Mouse (Mus musculus) lung, embryonic 15.5 days (tissue): Measurements from ENCODE around the gene Rin1. TPM values are rescaled to one million over a fixed set of nuclear protein-coding genes. Genes with fewer than 3 reads are reported as not detected.

Experiments
- ATAC-seq: fragments of 200-750 bp; cut with Nextera tagmentation; 2 replicates; pipeline ENCODE4 v1.8.0; 2017; ENCODE audit warnings: moderate number of reproducible peaks, borderline replicate concordance; ENCODE audit not compliant: low FRiP score, low TSS enrichment; ENCODE audit errors: extremely low read depth
- H3K27ac ChIP-seq: fragments of 300-500 bp; sonication (generic); 2 replicates; pipeline ENCODE4 v1.5.1; 2015; ENCODE audit warnings: moderate library complexity, mild to moderate bottlenecking, inconsistent platforms
- H3K27me3 ChIP-seq: fragments of 300-500 bp; sonication (generic); 2 replicates; pipeline ENCODE4 v1.6.1; 2015; ENCODE audit warnings: inconsistent platforms
- H3K36me3 ChIP-seq: fragments of 300-500 bp; sonication (generic); 2 replicates; pipeline ENCODE4 v1.6.1; 2015; ENCODE audit warnings: inconsistent platforms
- H3K4me1 ChIP-seq: fragments of 300-500 bp; sonication (generic); 2 replicates; pipeline ENCODE4 v1.6.1; 2015; ENCODE audit warnings: inconsistent platforms
- H3K4me2 ChIP-seq: fragments of 300-500 bp; sonication (generic); 2 replicates; pipeline ENCODE4 v1.6.1; 2015; ENCODE audit warnings: inconsistent platforms, mild to moderate bottlenecking, moderate library complexity
- H3K4me3 ChIP-seq: fragments of 300-500 bp; sonication (generic); 2 replicates; pipeline ENCODE4 v1.5.1; 2015; ENCODE audit warnings: mild to moderate bottlenecking, inconsistent platforms
- H3K9ac ChIP-seq: fragments of 300-500 bp; sonication (generic); 2 replicates; pipeline ENCODE4 v1.6.1; 2015; ENCODE audit warnings: inconsistent platforms
- H3K9me3 ChIP-seq: fragments of 300-500 bp; sonication (generic); 2 replicates; pipeline ENCODE4 v1.6.1; 2016; ENCODE audit warnings: inconsistent platforms
- WGBS: fragments of 180-500 bp; shearing (Covaris S2); methylation state at CpG from one replicate; pipeline ENCODE4 v1.1.7; 2015; 5-methylcytosine and 5-hydroxymethylcytosine counted together
- polyA plus RNA-seq: library from polyadenylated mRNA; unstranded; fragments of >200 nt; fragmentation: Nextera tagmentation; extraction: Ambion mirVana; gene quantifications from 2 replicates; pipeline ENCODE4 v1.2.1, GENCODE M21; 2015

Gene Rin1
- polyA plus RNA-seq, 1 experiment from 2014 or later: 2.7 TPM

- no peak overlapping the region for H3K4me3 ChIP-seq
- WGBS: 25% methylated on average over 5 of the region's 5 CpGs
- peak overlapping the region; percentile 87 for H3K27ac ChIP-seq
- H3K4me1 ChIP-seq: peaks cover 62% of the 10 kb centered on the region
- H3K36me3 ChIP-seq: no peaks in the 10 kb centered on the region
- no peak overlapping the region for H3K4me2 ChIP-seq
- no peaks in the 10 kb centered on the region for H3K9me3 ChIP-seq
- H3K27me3 ChIP-seq: no peaks in the 10 kb centered on the region
- no peak overlapping the region for H3K9ac ChIP-seq
- peak; percentile 64 for ATAC-seq
Observed at GRCm38 (mm10) chr19:5060365-5061330, 10.4 kb downstream of the Rin1 start.

GRCm38 (mm10) chr19:5062041-5062440 lies 11.8 kb downstream of the Rin1 start:
- Histone ChIP-seq H3K27ac (no peak overlapping the region), H3K27me3 (peaks cover 4% of the 10 kb centered on the region; the same call in 1 of the 2 replicates), H3K9me3 (no peaks in the 10 kb centered on the region), H3K4me3 (no peak overlapping the region), H3K9ac (no peak overlapping the region), H3K36me3 (no peaks in the 10 kb centered on the region), H3K4me2 (no peak overlapping the region), H3K4me1 (peaks cover 62% of the 10 kb centered on the region)
- no peak for ATAC-seq
- WGBS: 69% methylated on average over 5 of the region's 5 CpGs

- Histone ChIP-seq H3K36me3 (no peaks in the 10 kb centered on the region), H3K4me2 (no peak overlapping the region), H3K9me3 (no peaks in the 10 kb centered on the region), H3K4me1 (peaks cover 62% of the 10 kb centered on the region), H3K27me3 (peaks cover 8% of the 10 kb centered on the region; the same call in 1 of the 2 replicates), H3K4me3 (no peak overlapping the region), H3K9ac (no peak overlapping the region), H3K27ac (no peak overlapping the region)
- WGBS: 70% methylated on average over 6 of the region's 6 CpGs
- ATAC-seq: no peak
Observed at GRCm38 (mm10) chr19:5062446-5062845, 12.2 kb downstream of the Rin1 start.

GRCm38 (mm10) chr19:5065104-5065503 lies 14.8 kb downstream of the Rin1 start:
- H3K36me3 ChIP-seq: no peaks in the 10 kb centered on the region
- peaks cover 59% of the 10 kb centered on the region for H3K4me1 ChIP-seq
- no peak overlapping the region for H3K4me3 ChIP-seq
- H3K4me2 ChIP-seq: no peak overlapping the region
- H3K27ac ChIP-seq: no peak overlapping the region
- WGBS: 25% methylated on average over 7 of the region's 7 CpGs
- H3K9ac ChIP-seq: no peak overlapping the region
- H3K9me3 ChIP-seq: no peaks in the 10 kb centered on the region
- no peak for ATAC-seq
- peaks cover 32% of the 10 kb centered on the region for H3K27me3 ChIP-seq

GRCm38 (mm10) chr19:5067040-5067799 lies 16.9 kb downstream of the Rin1 start:
- peaks cover 56% of the 10 kb centered on the region for H3K4me1 ChIP-seq

GRCm38 (mm10) chr19:5067867-5068569 lies 17.7 kb downstream of the Rin1 start, which contains the start of gene Cd248:
Gene Cd248, plus strand, starts transcription at chr19:5068078.
- peak within 1 kb of the TSS; percentile 87 for H3K27ac ChIP-seq
- 2% methylated on average over 45 of the region's 56 CpGs for WGBS
- H3K9ac ChIP-seq: peak within 1 kb of the TSS; percentile 65
- H3K4me3 ChIP-seq: peak within 1 kb of the TSS; percentile 62
- peak; percentile 69 for ATAC-seq
- peaks cover 45% of the 10 kb centered on the region for H3K27me3 ChIP-seq
- H3K4me2 ChIP-seq: peak within 1 kb of the TSS; percentile 87
- H3K9me3 ChIP-seq: no peaks in the 10 kb centered on the region
- H3K4me1 ChIP-seq: peaks cover 62% of the 10 kb centered on the region
- no peaks in the 10 kb centered on the region for H3K36me3 ChIP-seq

More at GRCm38 (mm10) chr19:5067040-5067799, 16.9 kb downstream of the Rin1 start:
- Histone ChIP-seq H3K9me3 (no peaks in the 10 kb centered on the region), H3K4me3 (peak overlapping the region; percentile 62), H3K9ac (no peak overlapping the region), H3K27ac (peak overlapping the region; percentile 87), H3K27me3 (peaks cover 45% of the 10 kb centered on the region), H3K36me3 (no peaks in the 10 kb centered on the region), H3K4me2 (peak overlapping the region; percentile 87)
- 6% methylated on average over 15 of the region's 15 CpGs for WGBS
- peak; percentile 16; the same call in 1 of the 2 replicates for ATAC-seq

GRCm38 (mm10) chr19:5068570-5069234 lies 18.4 kb downstream of the Rin1 start:
- Histone ChIP-seq H3K36me3 (no peaks in the 10 kb centered on the region), H3K9me3 (no peaks in the 10 kb centered on the region), H3K4me1 (peaks cover 62% of the 10 kb centered on the region), H3K4me2 (peak overlapping the region; percentile 87), H3K4me3 (peak overlapping the region; percentile 62), H3K27me3 (peaks cover 46% of the 10 kb centered on the region), H3K27ac (peak overlapping the region; percentile 75), H3K9ac (peak overlapping the region; percentile 65)
- WGBS: 19% methylated on average over 21 of the region's 21 CpGs
- ATAC-seq: no peak

GRCm38 (mm10) chr19:5069486-5069885 lies 19.2 kb downstream of the Rin1 start:
- no peaks in the 10 kb centered on the region for H3K9me3 ChIP-seq
- 61% methylated on average over 5 of the region's 5 CpGs for WGBS
- peak overlapping the region; percentile 62 for H3K4me3 ChIP-seq
- peaks cover 62% of the 10 kb centered on the region for H3K4me1 ChIP-seq
- peak overlapping the region; percentile 65 for H3K9ac ChIP-seq
- peak overlapping the region; percentile 56; the same call in 1 of the 2 replicates for H3K27ac ChIP-seq
- ATAC-seq: no peak
- peak overlapping the region; percentile 87 for H3K4me2 ChIP-seq
- no peaks in the 10 kb centered on the region for H3K36me3 ChIP-seq
- peaks cover 50% of the 10 kb centered on the region for H3K27me3 ChIP-seq

- Histone ChIP-seq H3K4me1 (peaks cover 62% of the 10 kb centered on the region), H3K27me3 (peaks cover 50% of the 10 kb centered on the region), H3K36me3 (no peaks in the 10 kb centered on the region), H3K9ac (peak overlapping the region; percentile 65), H3K9me3 (no peaks in the 10 kb centered on the region), H3K4me3 (peak overlapping the region; percentile 62), H3K27ac (peak overlapping the region; percentile 56), H3K4me2 (peak overlapping the region; percentile 87)
- WGBS: 55% methylated on average over 7 of the region's 7 CpGs
- ATAC-seq: no peak
Observed at GRCm38 (mm10) chr19:5069978-5070377, 19.7 kb downstream of the Rin1 start.

- H3K27ac ChIP-seq: peak overlapping the region; percentile 88
- ATAC-seq: no peak
- H3K27me3 ChIP-seq: peaks cover 50% of the 10 kb centered on the region
- H3K36me3 ChIP-seq: no peaks in the 10 kb centered on the region
- peak overlapping the region; percentile 62 for H3K4me3 ChIP-seq
- H3K9ac ChIP-seq: peak overlapping the region; percentile 65
- H3K4me1 ChIP-seq: peaks cover 55% of the 10 kb centered on the region
- H3K9me3 ChIP-seq: no peaks in the 10 kb centered on the region
- 6% methylated on average over 11 of the region's 11 CpGs for WGBS
- H3K4me2 ChIP-seq: peak overlapping the region; percentile 87
Observed at GRCm38 (mm10) chr19:5071077-5071476, 20.8 kb downstream of the Rin1 start.
